ENCODE assay signal across 15 mouse cellular contexts in the genomic region with DNA sequence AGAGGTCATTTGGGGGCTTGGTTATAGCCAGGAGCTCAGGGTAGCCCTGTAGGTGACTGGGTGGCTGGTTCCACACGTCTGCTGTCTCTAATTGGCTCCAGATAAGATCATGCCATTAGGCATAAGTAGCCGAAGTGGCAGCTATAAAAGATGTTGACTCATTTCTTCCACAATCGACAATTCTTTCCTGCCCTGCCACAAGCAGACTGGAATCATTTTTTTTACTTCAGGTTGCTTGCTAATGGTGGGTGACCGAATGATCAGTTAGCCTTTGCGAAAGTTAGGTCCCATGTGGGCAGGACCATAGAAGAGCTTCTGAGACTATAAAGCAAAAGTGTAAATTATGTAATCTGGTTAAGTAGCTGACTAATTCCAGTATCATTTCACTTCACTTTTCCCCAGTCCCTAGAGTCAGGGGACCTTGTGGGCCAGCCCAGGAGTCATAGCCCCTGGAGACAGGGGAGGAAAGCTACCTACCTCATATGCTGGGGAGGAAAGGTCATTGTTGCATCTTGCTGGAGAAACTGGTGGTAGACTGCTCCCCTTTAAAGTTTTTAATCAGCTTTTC.
"Had no signal": no experiment of that assay in that cellular context is flagged by ENCODE, and none has a peak within 500 bp of the region (broad histone marks: within the 10 kb centered on the region; RNA-seq: fewer than 3 reads in every experiment).

No protein-coding gene starts in this region.

- H3K27ac ChIP-seq: intestine, embryonic 15.5 days; limb, embryonic 10.5 days; limb, embryonic 13.5 days; liver, embryonic 14.5 days; midbrain, embryonic 12.5 days; midbrain, embryonic 15.5 days; stomach, postnatal 0 days had no signal

- DNase-seq: kidney, adult 11 months; kidney, adult 9 months; kidney, postnatal 25 days; liver; lung, adult 2 months; lung, postnatal 14 days; lung, postnatal 4 days; thymus, postnatal 25 days had no signal

- H3K4me3 ChIP-seq: intestine, embryonic 15.5 days; limb, embryonic 10.5 days; limb, embryonic 13.5 days; midbrain, embryonic 12.5 days; midbrain, embryonic 15.5 days had no signal

- ATAC-seq: intestine, embryonic 15.5 days; midbrain, embryonic 15.5 days had no signal
